Comparison of ENCODE assay signal across 8 mouse cellular contexts in the genomic region with DNA sequence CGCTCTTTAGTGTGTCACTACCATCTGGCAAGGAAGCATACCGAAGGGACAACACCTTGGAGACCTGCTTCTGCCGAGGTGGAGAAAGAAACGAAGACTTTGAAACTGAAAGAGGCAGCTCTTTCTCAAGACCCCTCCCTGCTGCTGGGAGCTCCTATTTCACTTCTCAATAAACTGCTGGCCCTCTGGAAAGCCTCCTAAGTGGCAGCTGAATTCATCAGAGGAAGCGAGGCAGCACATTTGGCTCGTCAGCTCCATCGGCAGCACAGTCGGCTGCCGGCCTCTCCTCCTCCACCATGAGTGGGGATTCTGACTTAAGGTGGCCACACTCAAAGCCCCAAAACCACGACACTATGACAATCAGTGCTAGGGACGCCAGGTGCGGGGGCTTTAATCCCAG. TPM values are rescaled to one million over a fixed set of nuclear protein-coding genes. Genes with fewer than 3 reads are reported as not detected.
DNase-seq lines count a peak whose midpoint lies in the region; ATAC-seq and TF ChIP-seq lines count a peak whose summit lies in the region.

No protein-coding gene starts in this region.

- no peak for TF ChIP-seq CTCF in lung, adult 2 months (IDR thresholded peaks at IDR 0.05; ENCODE audit: insufficient read depth, low read length)

- H3K36me3 ChIP-seq in hindbrain, embryonic 15.5 days = peaks cover 11% of the 10 kb centered on the region
- peaks cover 10% of the 10 kb centered on the region; the same call in 1 of the 2 replicates for H3K36me3 ChIP-seq in stomach, embryonic 14.5 days (ENCODE audit: control insufficient read depth, insufficient read depth, low read length)

- H3K4me1 ChIP-seq in hindbrain, embryonic 15.5 days (replicated peaks) = peaks cover 9% of the 10 kb centered on the region
- peaks cover 13% of the 10 kb centered on the region for H3K4me1 ChIP-seq in stomach, embryonic 14.5 days (ENCODE audit: control insufficient read depth, insufficient read depth, low read length)
- peaks cover 2% of the 10 kb centered on the region; the same call in 1 of the 2 replicates for H3K4me1 ChIP-seq in lung, adult 2 months (ENCODE audit: control insufficient read depth, insufficient read depth, low read length)

- 0 out of 2 replicates have a peak overlapping the region, but pooled peaks have one; percentile 6 for H3K4me2 ChIP-seq in hindbrain, embryonic 15.5 days
- peak overlapping the region; percentile 26 for H3K4me2 ChIP-seq in stomach, embryonic 14.5 days (replicated peaks; ENCODE audit: low read depth, low read length)

- no peak for TF ChIP-seq POLR2A in lung, adult 2 months (IDR thresholded peaks at IDR 0.05; ENCODE audit: borderline replicate concordance, extremely low read depth, low read depth, low read length)

- H3K9me3 ChIP-seq in hindbrain, embryonic 15.5 days = no peaks in the 10 kb centered on the region
- H3K9me3 ChIP-seq in stomach, embryonic 14.5 days (ENCODE audit: control insufficient read depth, low read depth, low read length) = no peaks in the 10 kb centered on the region

- H3K27ac ChIP-seq in hindbrain, embryonic 15.5 days (replicated peaks) = peak overlapping the region; percentile 52
- H3K27ac ChIP-seq in stomach, embryonic 14.5 days (ENCODE audit: low read length) = peak overlapping the region; percentile 56; the same call in 1 of the 2 replicates

- no peak for ATAC-seq in hindbrain, embryonic 15.5 days (ENCODE audit: low FRiP score, low read depth)
- ATAC-seq in stomach, embryonic 14.5 days (ENCODE audit: insufficient number of reproducible peaks, insufficient read depth, low FRiP score, low read depth) = no peak

- DNase-seq in heart, adult 11 months = peak; percentile 68
- no peak for DNase-seq in heart, adult 18-20 months
- DNase-seq in right cerebral cortex, postnatal 10 days (ENCODE audit: low spot score in 2 of 2) = peak; percentile 27 to 34
- no peak for DNase-seq in right cerebral cortex, postnatal 25 days
- no peak for DNase-seq in right cerebral cortex, postnatal 14 days
- DNase-seq in lung, adult 2 months = no peak

- WGBS in hindbrain, embryonic 15.5 days = 49% methylated on average over 12 of the region's 12 CpGs
- 41% methylated on average over 12 of the region's 12 CpGs for WGBS in stomach, embryonic 14.5 days
- WGBS in lung, adult 2 months = 47% methylated on average over 12 of the region's 12 CpGs

- H3K9ac ChIP-seq in hindbrain, embryonic 15.5 days = no peak overlapping the region
- no peak overlapping the region; the same call in 1 of the 2 replicates for H3K9ac ChIP-seq in stomach, embryonic 14.5 days (replicated peaks; ENCODE audit: low read depth, low read length)

- no peak overlapping the region for H3K4me3 ChIP-seq in hindbrain, embryonic 15.5 days
- peak overlapping the region; percentile 10; the same call in 1 of the 2 replicates for H3K4me3 ChIP-seq in stomach, embryonic 14.5 days (ENCODE audit: low read depth, low read length)
- H3K4me3 ChIP-seq in lung, adult 2 months (replicated peaks; ENCODE audit: extremely low read depth, low read depth, low read length) = no peak overlapping the region

- H3K27me3 ChIP-seq in hindbrain, embryonic 15.5 days = no peaks in the 10 kb centered on the region
- H3K27me3 ChIP-seq in stomach, embryonic 14.5 days (ENCODE audit: control insufficient read depth, insufficient read depth, low read length) = no peaks in the 10 kb centered on the region

RNA-seq across cellular contexts. Expression of gene B4galt5, which starts 41.3 kb away (rescaled TPM):
- 10 to 100 TPM; 12.0 to 13.6 TPM for total RNA-seq in heart, adult 18-20 months (2021)
- 31.5 and 34.2 TPM in 2 replicates for polyA plus RNA-seq in hindbrain, embryonic 15.5 days (2015; fragmentation: Nextera tagmentation; extraction: Ambion mirVana)
- polyA plus RNA-seq in stomach, embryonic 14.5 days (2014; fragmentation: Nextera tagmentation; extraction: Ambion mirVana) = 10.1 and 16.0 TPM in 2 replicates
- 17.7 and 20.5 TPM in 2 replicates for polyA plus RNA-seq in lung, adult 2 months (2012; rRNA removed)

Comparison
In these comparisons a context has a peak if more than half of its experiments do, and no peak if none do; other contexts are left out.
1. DNase-seq: peak in heart, adult 11 months (single experiment) and right cerebral cortex, postnatal 10 days (2 of 2); none in heart, adult 18-20 months (0 of 2), right cerebral cortex, postnatal 25 days (single experiment), right cerebral cortex, postnatal 14 days (single experiment) and lung, adult 2 months (single experiment).